Mouse (Mus musculus): ENCODE measurements around the gene Phactr2. TPM values are rescaled to one million over a fixed set of nuclear protein-coding genes. Genes with fewer than 3 reads are reported as not detected.

Phactr2 gene
- polyA plus RNA-seq, 1 experiment from 2014 or later, result 28.1 TPM

- 92% methylated on average over 3 of the region's 3 CpGs for WGBS (ENCODE audit: missing documents)
- H3K79me2 ChIP-seq (ENCODE audit: inconsistent target), result no peaks in the 10 kb centered on the region
Observed at GRCm38 (mm10) chr10:13395753-13396152, 78.5 kb downstream of the Phactr2 start.

GRCm38 (mm10) chr10:13394000-13394399 is 80.2 kb downstream of the Phactr2 start:
- no peaks in the 10 kb centered on the region for H3K79me2 ChIP-seq (ENCODE audit: inconsistent target)
- no peaks in the 10 kb centered on the region for H3K36me3 ChIP-seq (ENCODE audit: inconsistent target)
- 95% methylated on average over 4 of the region's 4 CpGs for whole genome bisulfite sequencing (ENCODE audit: missing documents)
- H3K4me3 ChIP-seq (ENCODE audit: inconsistent target), result no peak overlapping the region
- H3K27ac ChIP-seq, result no peak overlapping the region

More at GRCm38 (mm10) chr10:13395753-13396152, 78.5 kb downstream of the Phactr2 start:
- no peak overlapping the region for H3K4me3 ChIP-seq (ENCODE audit: inconsistent target)
- no peak overlapping the region for H3K27ac ChIP-seq
- H3K36me3 ChIP-seq (ENCODE audit: inconsistent target), result no peaks in the 10 kb centered on the region

GRCm38 (mm10) chr10:13388116-13388922 is 85.9 kb downstream of the Phactr2 start:
- Histone ChIP-seq H3K4me3 (ENCODE audit: inconsistent target) (no peak overlapping the region), H3K27ac (no peak overlapping the region), H3K36me3 (ENCODE audit: inconsistent target) (no peaks in the 10 kb centered on the region), H3K79me2 (ENCODE audit: inconsistent target) (no peaks in the 10 kb centered on the region)
- WGBS (ENCODE audit: missing documents), result 38% methylated on average over 11 of the region's 11 CpGs

- Histone ChIP-seq H3K27ac (no peak overlapping the region), H3K36me3 (ENCODE audit: inconsistent target) (no peaks in the 10 kb centered on the region), H3K79me2 (ENCODE audit: inconsistent target) (no peaks in the 10 kb centered on the region), H3K4me3 (ENCODE audit: inconsistent target) (no peak overlapping the region)
- 97% methylated on average over 3 of the region's 3 CpGs for WGBS (ENCODE audit: missing documents)
Observed at GRCm38 (mm10) chr10:13384866-13385265, 89.3 kb downstream of the Phactr2 start.

GRCm38 (mm10) chr10:13377895-13378294 is 96.3 kb downstream of the Phactr2 start:
- Histone ChIP-seq H3K79me2 (ENCODE audit: inconsistent target) (no peaks in the 10 kb centered on the region), H3K36me3 (ENCODE audit: inconsistent target) (no peaks in the 10 kb centered on the region), H3K4me3 (ENCODE audit: inconsistent target) (no peak overlapping the region), H3K27ac (no peak overlapping the region)
- 93% methylated on average over 1 of the region's 1 CpGs for WGBS (ENCODE audit: missing documents)

- no peak overlapping the region for H3K4me3 ChIP-seq (ENCODE audit: inconsistent target)
- H3K27ac ChIP-seq, result no peak overlapping the region
- no peaks in the 10 kb centered on the region for H3K79me2 ChIP-seq (ENCODE audit: inconsistent target)
- H3K36me3 ChIP-seq (ENCODE audit: inconsistent target), result no peaks in the 10 kb centered on the region
- 85% methylated on average over 13 of the region's 13 CpGs for WGBS (ENCODE audit: missing documents)
Observed at GRCm38 (mm10) chr10:13376428-13377260, 97.6 kb downstream of the Phactr2 start.

- no peak overlapping the region for H3K27ac ChIP-seq
- WGBS (ENCODE audit: missing documents), result 46% methylated on average over 3 of the region's 3 CpGs
- H3K36me3 ChIP-seq (ENCODE audit: inconsistent target), result no peaks in the 10 kb centered on the region
- H3K4me3 ChIP-seq (ENCODE audit: inconsistent target), result no peak overlapping the region
- no peaks in the 10 kb centered on the region for H3K79me2 ChIP-seq (ENCODE audit: inconsistent target)
Observed at GRCm38 (mm10) chr10:13375820-13376219, 98.4 kb downstream of the Phactr2 start.

GRCm38 (mm10) chr10:13369581-13370375 is 104.4 kb downstream of the Phactr2 start:
- WGBS (ENCODE audit: missing documents), result 72% methylated on average over 13 of the region's 13 CpGs
- Histone ChIP-seq H3K36me3 (ENCODE audit: inconsistent target) (no peaks in the 10 kb centered on the region), H3K4me3 (ENCODE audit: inconsistent target) (no peak overlapping the region), H3K79me2 (ENCODE audit: inconsistent target) (no peaks in the 10 kb centered on the region), H3K27ac (no peak overlapping the region)

- Histone ChIP-seq H3K4me3 (ENCODE audit: inconsistent target) (no peak overlapping the region), H3K27ac (no peak overlapping the region), H3K36me3 (ENCODE audit: inconsistent target) (no peaks in the 10 kb centered on the region), H3K79me2 (ENCODE audit: inconsistent target) (no peaks in the 10 kb centered on the region)
- 100% methylated on average over 2 of the region's 2 CpGs for WGBS (ENCODE audit: missing documents)
Observed at GRCm38 (mm10) chr10:13364286-13364580, 110.0 kb downstream of the Phactr2 start.

- H3K4me3 ChIP-seq (ENCODE audit: inconsistent target), result no peak overlapping the region
- no peaks in the 10 kb centered on the region for H3K79me2 ChIP-seq (ENCODE audit: inconsistent target)
- 95% methylated on average over 11 of the region's 11 CpGs for WGBS (ENCODE audit: missing documents)
- no peak overlapping the region for H3K27ac ChIP-seq
- no peaks in the 10 kb centered on the region for H3K36me3 ChIP-seq (ENCODE audit: inconsistent target)
Observed at GRCm38 (mm10) chr10:13363499-13364285, 110.5 kb downstream of the Phactr2 start.

- Histone ChIP-seq H3K36me3 (ENCODE audit: inconsistent target) (no peaks in the 10 kb centered on the region), H3K79me2 (ENCODE audit: inconsistent target) (no peaks in the 10 kb centered on the region), H3K4me3 (ENCODE audit: inconsistent target) (no peak overlapping the region), H3K27ac (no peak overlapping the region)
Observed at GRCm38 (mm10) chr10:13360913-13361312, 113.3 kb downstream of the Phactr2 start.

- 96% methylated on average over 5 of the region's 5 CpGs for WGBS (ENCODE audit: missing documents)
- Histone ChIP-seq H3K4me3 (ENCODE audit: inconsistent target) (no peak overlapping the region), H3K36me3 (ENCODE audit: inconsistent target) (no peaks in the 10 kb centered on the region), H3K79me2 (ENCODE audit: inconsistent target) (no peaks in the 10 kb centered on the region), H3K27ac (no peak overlapping the region)
Observed at GRCm38 (mm10) chr10:13359846-13360245, 114.4 kb downstream of the Phactr2 start.

GRCm38 (mm10) chr10:13358679-13359078 is 115.5 kb downstream of the Phactr2 start:
- H3K36me3 ChIP-seq (ENCODE audit: inconsistent target), result no peaks in the 10 kb centered on the region
- H3K4me3 ChIP-seq (ENCODE audit: inconsistent target), result no peak overlapping the region
- 90% methylated on average over 3 of the region's 3 CpGs for WGBS (ENCODE audit: missing documents)
- H3K79me2 ChIP-seq (ENCODE audit: inconsistent target), result no peaks in the 10 kb centered on the region
- H3K27ac ChIP-seq, result no peak overlapping the region
